ENCODE assay signal across 8 mouse cellular contexts in the genomic region with DNA sequence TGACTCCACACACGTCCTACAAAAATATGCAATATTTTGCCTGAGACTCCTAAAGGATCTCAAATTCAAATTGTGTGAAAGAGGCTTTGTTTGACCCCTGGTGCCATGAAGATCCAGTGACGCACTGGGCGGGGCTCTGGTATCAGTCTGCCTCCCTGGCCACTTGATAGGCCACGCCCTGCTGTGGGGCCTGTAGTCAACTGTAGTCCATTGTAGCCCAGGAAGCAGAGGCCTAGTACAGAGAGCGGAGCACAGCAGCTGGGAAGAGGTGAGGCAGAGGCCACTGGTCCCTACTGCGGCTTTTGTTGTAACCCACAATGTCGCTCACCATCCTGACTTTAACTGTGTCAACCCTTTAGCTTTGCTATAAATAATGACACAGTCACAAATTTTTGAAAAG.
DNase-seq lines count a peak whose midpoint lies in the region; ATAC-seq and TF ChIP-seq lines count a peak whose summit lies in the region.

No protein-coding gene starts in this region.

- DNase-seq in heart, adult 8-10 months (ENCODE audit: low spot score): no peak
- DNase-seq in brain, embryonic 14.5 days (ENCODE audit: low read depth): peak; percentile 47
- no peak for DNase-seq in urinary bladder, postnatal 4 days (ENCODE audit: low spot score in 2 of 2)
- no peak for DNase-seq in kidney, postnatal 14 days
- DNase-seq in thymus, postnatal 0 days (ENCODE audit: low spot score): no peak

- H3K4me2 ChIP-seq in heart, embryonic 11.5 days: no peak overlapping the region; the same call in 1 of the 2 replicates
- no peak overlapping the region for H3K4me2 ChIP-seq in hindbrain, embryonic 13.5 days
- H3K4me2 ChIP-seq in midbrain, embryonic 15.5 days: no peak overlapping the region

- no peak overlapping the region for H3K4me3 ChIP-seq in heart, embryonic 11.5 days (ENCODE audit: low read depth, low read length)
- H3K4me3 ChIP-seq in hindbrain, embryonic 13.5 days: no peak overlapping the region
- H3K4me3 ChIP-seq in midbrain, embryonic 15.5 days: no peak overlapping the region

- H3K27ac ChIP-seq in heart, embryonic 11.5 days (ENCODE audit: low read depth, low read length): 0 out of 2 replicates have a peak overlapping the region, but pooled peaks have one; percentile 2
- H3K27ac ChIP-seq in hindbrain, embryonic 13.5 days: peak overlapping the region; percentile 35
- H3K27ac ChIP-seq in midbrain, embryonic 15.5 days: no peak overlapping the region

- TF ChIP-seq CTCF in brain, embryonic 14.5 days (IDR thresholded peaks at IDR 0.05; ENCODE audit: borderline replicate concordance, extremely low read depth, insufficient read depth, insufficient read length): no peak

- no peaks in the 10 kb centered on the region for H3K9me3 ChIP-seq in heart, embryonic 11.5 days (replicated peaks; ENCODE audit: control insufficient read depth, low read length)
- H3K9me3 ChIP-seq in hindbrain, embryonic 13.5 days: no peaks in the 10 kb centered on the region
- no peaks in the 10 kb centered on the region for H3K9me3 ChIP-seq in midbrain, embryonic 15.5 days

- no peaks in the 10 kb centered on the region for H3K36me3 ChIP-seq in heart, embryonic 11.5 days (ENCODE audit: control insufficient read depth, insufficient read depth, low read length)
- no peaks in the 10 kb centered on the region for H3K36me3 ChIP-seq in hindbrain, embryonic 13.5 days
- no peaks in the 10 kb centered on the region for H3K36me3 ChIP-seq in midbrain, embryonic 15.5 days (replicated peaks)

- 0 out of 2 replicates have a peak overlapping the region, but pooled peaks have one; percentile 8 for H3K9ac ChIP-seq in heart, embryonic 11.5 days (ENCODE audit: low read depth, low read length)
- no peak overlapping the region for H3K9ac ChIP-seq in hindbrain, embryonic 13.5 days
- no peak overlapping the region for H3K9ac ChIP-seq in midbrain, embryonic 15.5 days

- no peaks in the 10 kb centered on the region for H3K27me3 ChIP-seq in heart, embryonic 11.5 days (ENCODE audit: control insufficient read depth, insufficient read depth, low read length)
- no peaks in the 10 kb centered on the region for H3K27me3 ChIP-seq in hindbrain, embryonic 13.5 days
- H3K27me3 ChIP-seq in midbrain, embryonic 15.5 days (replicated peaks): no peaks in the 10 kb centered on the region

- ATAC-seq in heart, embryonic 11.5 days (replicated peaks; ENCODE audit: insufficient number of reproducible peaks, low FRiP score, low TSS enrichment): peak; percentile 88
- peak; percentile 76; the same call in 1 of the 2 replicates for ATAC-seq in hindbrain, embryonic 13.5 days (ENCODE audit: low FRiP score)
- ATAC-seq in midbrain, embryonic 15.5 days (replicated peaks): peak; percentile 65; the same call in 1 of the 2 replicates

- 0 out of 2 replicates have a peak, but pooled peaks cover 2% of the 10 kb centered on the region for H3K4me1 ChIP-seq in heart, embryonic 11.5 days (ENCODE audit: control insufficient read depth, insufficient read depth, low read length)
- H3K4me1 ChIP-seq in hindbrain, embryonic 13.5 days (replicated peaks): peaks cover 4% of the 10 kb centered on the region; the same call in 1 of the 2 replicates
- H3K4me1 ChIP-seq in midbrain, embryonic 15.5 days: peaks cover 4% of the 10 kb centered on the region; the same call in 1 of the 2 replicates

- no peak for TF ChIP-seq POLR2A in brain, embryonic 14.5 days (IDR thresholded peaks at IDR 0.05; ENCODE audit: borderline replicate concordance, extremely low read depth, insufficient read depth, insufficient read length, poor library complexity, severe bottlenecking)

- 59% methylated on average over 7 of the region's 7 CpGs for WGBS in heart, embryonic 11.5 days (ENCODE audit: insufficient replicate concordance)
- 42% methylated on average over 7 of the region's 7 CpGs for WGBS in hindbrain, embryonic 13.5 days
- 47% methylated on average over 7 of the region's 7 CpGs for WGBS in midbrain, embryonic 15.5 days
